Mouse (Mus musculus) heart, embryonic 16.5 days (tissue): ENCODE data around the gene Unc5a. TPM values are rescaled to one million over a fixed set of nuclear protein-coding genes. Genes with fewer than 3 reads are reported as not detected.

ENCODE experiments used
- ATAC-seq: fragments of 200-750 bp; cut with Nextera tagmentation; replicated peaks from 2 replicates; pipeline ENCODE4 v1.8.0; 2017; ENCODE audit warnings: moderate number of reproducible peaks; ENCODE audit not compliant: insufficient read depth, low FRiP score; ENCODE audit errors: extremely low read depth
- H3K27ac ChIP-seq: fragments of 300-500 bp; sonication (generic); 2 replicates; pipeline ENCODE4 v1.5.1; 2014; ENCODE audit warnings: mild to moderate bottlenecking, low read length, control low read depth, moderate library complexity
- H3K27me3 ChIP-seq: fragments of 300-500 bp; sonication (generic); 2 replicates; pipeline ENCODE4 v1.6.1; 2014; ENCODE audit warnings: low read length, mixed read lengths; ENCODE audit not compliant: control insufficient read depth, insufficient read depth
- H3K36me3 ChIP-seq: fragments of 300-500 bp; sonication (generic); 2 replicates; pipeline ENCODE4 v1.6.1; 2014; ENCODE audit not compliant: control insufficient read depth, insufficient read depth
- H3K4me1 ChIP-seq: fragments of 300-500 bp; sonication (generic); 2 replicates; pipeline ENCODE4 v1.6.1; 2014; ENCODE audit warnings: low read length, mixed read lengths; ENCODE audit not compliant: control insufficient read depth, insufficient read depth
- H3K4me2 ChIP-seq: fragments of 300-500 bp; sonication (generic); 2 replicates; pipeline ENCODE4 v1.6.1; 2014; ENCODE audit warnings: low read depth, mild to moderate bottlenecking, control low read depth, low read length
- H3K4me3 ChIP-seq: fragments of 300-500 bp; sonication (generic); 2 replicates; pipeline ENCODE4 v1.5.1; 2014; ENCODE audit warnings: mild to moderate bottlenecking, control low read depth, low read length
- H3K9ac ChIP-seq: fragments of 300-500 bp; sonication (generic); 2 replicates; pipeline ENCODE4 v1.6.1; 2014; ENCODE audit warnings: low read length, control low read depth
- H3K9me3 ChIP-seq: fragments of 300-500 bp; sonication (generic); replicated peaks from 2 replicates; pipeline ENCODE4 v1.6.1; 2016; ENCODE audit warnings: low read length; ENCODE audit not compliant: control insufficient read depth
- WGBS: fragments of 180-500 bp; shearing (Covaris S2); extraction: QIAGEN DNeasy Blood & Tissue Kit; methylation state at CpG from one replicate; pipeline ENCODE4 v1.1.7; 2014; 5-methylcytosine and 5-hydroxymethylcytosine counted together
- polyA plus RNA-seq: library from polyadenylated mRNA; unstranded; fragments of >200 nt; fragmentation: Nextera tagmentation; extraction: Ambion mirVana; gene quantifications from 2 replicates; pipeline ENCODE4 v1.2.1, GENCODE M21; 2015

Unc5a gene
- polyA plus RNA-seq, 1 experiment from 2014 or later = 1.5 TPM

GRCm38 (mm10) chr13:55047706-55048105, 98.5 kb downstream of the Unc5a start:
- no peak overlapping the region for H3K27ac ChIP-seq
- WGBS = 72% methylated on average over 3 of the region's 3 CpGs
- no peak for ATAC-seq

More at GRCm38 (mm10) chr13:55047706-55048105, 98.5 kb downstream of the Unc5a start:
- Histone ChIP-seq H3K4me1 (no peaks in the 10 kb centered on the region), H3K9ac (no peak overlapping the region), H3K36me3 (peaks cover 5% of the 10 kb centered on the region; the same call in 1 of the 2 replicates), H3K27me3 (no peaks in the 10 kb centered on the region), H3K9me3 (no peaks in the 10 kb centered on the region), H3K4me3 (no peak overlapping the region), H3K4me2 (no peak overlapping the region)

Other genes starting within 250 kb of the Unc5a start
- gene Cdhr2, start 247.9 kb upstream of the Unc5a start, polyA plus RNA-seq = 0.04 and 0.89 TPM in 2 replicates
- 0.04 TPM in 1 of 2 replicates, not detected in the other for gene Gprin1, start 199.5 kb upstream of the Unc5a start, polyA plus RNA-seq
- not detected in 2 replicates for gene Sncb, start 182.8 kb upstream of the Unc5a start, polyA plus RNA-seq
- not detected in 2 replicates for gene Eif4e1b, start 165.4 kb upstream of the Unc5a start, polyA plus RNA-seq
- 5.2 and 5.7 TPM in 2 replicates for gene Tspan17, start 160.0 kb upstream of the Unc5a start, polyA plus RNA-seq
- 0.59 and 0.72 TPM in 2 replicates for gene Hk3, start 72.0 kb downstream of the Unc5a start, polyA plus RNA-seq
- 19.0 and 22.0 TPM in 2 replicates for gene Uimc1, start 150.9 kb downstream of the Unc5a start, polyA plus RNA-seq
- 19.1 and 20.6 TPM in 2 replicates for gene Zfp346, start 155.9 kb downstream of the Unc5a start, polyA plus RNA-seq
- gene Gm17617, start 184.1 kb downstream of the Unc5a start, polyA plus RNA-seq = not detected in 2 replicates
- 0.80 and 2.6 TPM in 2 replicates for gene Fgfr4, start 203.2 kb downstream of the Unc5a start, polyA plus RNA-seq